Mouse (Mus musculus): ENCODE measurements at regions not wholly inside any gene's neighbourhood (a gene's known extent, or its start where the extent isn't known, plus 50 kb on each side); places are given as distances from the start of the nearest gene placed in this dataset.

DNA sequence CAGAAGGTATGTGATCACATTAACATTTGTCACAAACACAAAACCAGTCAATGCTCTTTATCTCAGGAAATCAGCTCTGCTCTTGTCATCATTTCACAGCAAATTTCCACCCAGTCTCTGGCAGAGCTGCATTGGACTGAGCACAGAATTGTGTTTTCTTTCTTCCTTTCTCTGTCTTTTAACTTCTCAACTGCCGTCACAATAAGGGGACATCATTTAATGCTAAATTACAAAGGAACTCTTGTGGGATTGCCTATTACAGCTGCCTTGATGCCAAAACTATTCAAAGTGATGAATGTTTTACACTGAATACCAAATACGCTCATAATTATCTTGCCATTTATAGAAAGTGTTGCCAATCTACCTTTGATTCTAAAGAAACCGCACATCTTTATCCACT is 424.9 kb upstream of the Fign start:
- TF ChIP-seq ELF1 (IDR thresholded peaks at IDR 0.05; ENCODE audit: low read depth, low read length) (no peak), PAX5 (IDR thresholded peaks at IDR 0.05; ENCODE audit: low read length) (no peak), NRF1 (IDR thresholded peaks at IDR 0.05; ENCODE audit: low read depth, low read length) (no peak), USF2 (conservative IDR thresholded peaks at IDR 0.05; ENCODE audit: low read depth, low read length) (no peak), E2F4 (IDR thresholded peaks at IDR 0.05; ENCODE audit: insufficient replicate concordance, low read depth, low read length) (no peak), GABPA (IDR thresholded peaks at IDR 0.05; ENCODE audit: insufficient replicate concordance, low read depth, low read length) (no peak), POLR2A (IDR thresholded peaks at IDR 0.05; ENCODE audit: low read depth, low read length) (no peak), MAX (IDR thresholded peaks at IDR 0.05; ENCODE audit: low read length) (no peak), MAFK (IDR thresholded peaks at IDR 0.05; ENCODE audit: insufficient replicate concordance, low read length) (no peak), CTCF (conservative IDR thresholded peaks at IDR 0.05 in 1 of 2, IDR thresholded peaks at IDR 0.05 in 1 of 2; ENCODE audit: low read depth in 2 of 2, low read length in 2 of 2) (no peak), EP300 (IDR thresholded peaks at IDR 0.05; ENCODE audit: low read length) (no peak), UBTF (IDR thresholded peaks at IDR 0.05; ENCODE audit: low read depth, low read length) (no peak), MAZ (IDR thresholded peaks at IDR 0.05; ENCODE audit: low read depth, low read length) (no peak)

All from CH12.LX (cell line).